Mouse (Mus musculus): Measurements from ENCODE around the gene Sprr2a3.
"Not testable (repeated sequence)": the region's sequence is repeated elsewhere in the genome, so short reads cannot be mapped to it uniquely, and the experiment has no call there.

- not testable (repeated sequence) for TF ChIP-seq CTCF (IDR thresholded peaks at IDR 0.05; ENCODE audit: borderline replicate concordance, control insufficient read depth, extremely low read depth, insufficient read depth, low read length, poor library complexity); POLR2A (IDR thresholded peaks at IDR 0.05; ENCODE audit: control insufficient read depth, extremely low read depth, insufficient read depth, low read length, poor library complexity)
These were observed 13.7 kb upstream of the Sprr2a3 start for GRCm38 (mm10) chr3:92271414-92271985.
